Mouse (Mus musculus): Measurements from ENCODE around the gene Skint2. TPM values are rescaled to one million over a fixed set of nuclear protein-coding genes. Genes with fewer than 3 reads are reported as not detected.

Gene Skint2
- polyA plus RNA-seq (2014; fragmentation: Illumina TruSeq; extraction: RNeasy Lipid Tissue Mini Kit (QIAGEN cat#74804); ENCODE audit: low read depth, low replicate concordance), result not detected

GRCm38 (mm10) chr4:112556894-112557293, at the start of gene Skint2:
TSS of gene Skint2 (plus strand) at chr4:112557194.

Other genes starting within 250 kb of the Skint2 start
- not detected for gene Skint9, start 123.2 kb upstream of the Skint2 start, polyA plus RNA-seq (2014; fragmentation: Illumina TruSeq; extraction: RNeasy Lipid Tissue Mini Kit (QIAGEN cat#74804); ENCODE audit: low read depth, low replicate concordance)
- not detected for gene Skint10, start 217.7 kb downstream of the Skint2 start, polyA plus RNA-seq (2014; fragmentation: Illumina TruSeq; extraction: RNeasy Lipid Tissue Mini Kit (QIAGEN cat#74804); ENCODE audit: low read depth, low replicate concordance)

Data from kidney, adult 10 weeks (tissue).